Mouse (Mus musculus): Measurements from ENCODE around the gene Kcnb1.

The Kcnb1 gene

GRCm38 (mm10) chr2:167063906-167064496 lies 126.0 kb downstream of the Kcnb1 start:
- peak in 1 of 2 experiments; percentile 58 for DNase-seq (ENCODE audit: inconsistent age in 2 of 2, low spot score in 1 of 2)

DNA sequence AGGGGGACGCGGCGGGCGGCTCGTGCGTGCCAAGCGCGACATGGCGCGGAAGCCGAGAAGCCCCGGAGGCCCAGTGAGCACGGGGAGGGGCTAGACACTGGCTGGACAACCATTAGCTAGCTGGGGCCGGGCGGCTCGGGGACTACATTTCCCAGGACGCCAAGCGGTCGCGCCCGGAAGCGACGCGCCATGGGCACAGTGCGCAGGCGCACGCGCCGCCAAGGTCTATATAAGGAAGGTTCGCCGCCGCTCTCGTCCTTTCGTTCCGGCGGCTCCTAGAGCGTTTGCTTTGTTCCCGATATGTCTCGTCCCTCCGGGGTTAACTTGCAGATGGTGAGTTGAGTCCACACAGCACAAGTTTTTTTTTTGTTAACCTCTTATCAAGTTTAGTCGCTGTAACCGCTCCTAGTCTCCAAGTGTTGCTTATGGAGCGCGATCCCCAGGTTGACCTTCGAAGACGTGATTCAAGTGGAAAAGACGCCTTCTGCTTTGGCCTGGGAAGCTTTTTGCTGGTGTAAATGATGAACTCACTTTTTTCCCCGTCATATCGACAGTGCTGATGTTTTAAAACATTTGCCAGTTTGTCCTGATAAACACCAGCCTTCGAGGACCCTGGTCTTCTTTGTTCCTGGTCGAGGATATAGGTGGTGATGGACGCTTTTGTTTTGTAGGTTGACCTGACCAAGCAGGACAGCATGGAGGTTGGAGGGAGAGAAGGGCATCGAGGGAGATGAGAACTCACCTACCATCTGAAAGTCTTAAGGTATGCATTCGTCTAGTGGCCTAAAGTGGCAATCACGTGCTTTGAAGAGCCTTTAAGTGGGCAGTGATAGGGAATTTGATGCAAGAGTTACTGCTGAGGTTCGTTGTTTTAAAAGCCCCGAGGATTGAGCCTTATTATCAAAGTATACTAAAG lies 126.7 kb downstream of the Kcnb1 start, which contains the start of gene Znfx1:
TSS of gene Znfx1 (minus strand) at position 51 of the 916 bp plus-strand sequence.
- DNase-seq (ENCODE audit: inconsistent age in 2 of 2, low spot score in 1 of 2) = peak; percentile 98 to 100

DNA sequence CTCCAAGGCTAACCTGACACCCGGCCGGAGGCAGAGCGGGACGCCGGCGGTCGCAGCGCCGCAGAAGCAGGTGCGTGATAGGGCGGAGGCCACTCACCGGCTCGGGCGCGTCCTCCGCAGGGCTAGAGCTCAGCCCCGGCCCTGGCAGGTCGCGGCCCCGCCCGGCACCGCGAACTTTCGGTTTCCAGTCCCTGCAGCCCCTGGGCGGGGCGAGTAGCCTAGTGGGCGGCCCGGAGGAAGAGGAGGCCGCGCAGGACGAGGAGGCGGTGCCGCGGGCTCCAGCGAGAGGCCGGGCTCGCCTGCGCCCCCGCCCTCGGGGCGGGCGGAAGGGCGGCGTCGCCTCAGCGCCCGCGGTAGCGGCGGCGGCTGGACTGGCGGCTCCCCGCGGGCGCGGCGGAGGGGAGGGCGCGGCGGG lies 127.5 kb downstream of the Kcnb1 start:
- peak; percentile 98 for DNase-seq (ENCODE audit: inconsistent age in 2 of 2, low spot score in 1 of 2)

DNA sequence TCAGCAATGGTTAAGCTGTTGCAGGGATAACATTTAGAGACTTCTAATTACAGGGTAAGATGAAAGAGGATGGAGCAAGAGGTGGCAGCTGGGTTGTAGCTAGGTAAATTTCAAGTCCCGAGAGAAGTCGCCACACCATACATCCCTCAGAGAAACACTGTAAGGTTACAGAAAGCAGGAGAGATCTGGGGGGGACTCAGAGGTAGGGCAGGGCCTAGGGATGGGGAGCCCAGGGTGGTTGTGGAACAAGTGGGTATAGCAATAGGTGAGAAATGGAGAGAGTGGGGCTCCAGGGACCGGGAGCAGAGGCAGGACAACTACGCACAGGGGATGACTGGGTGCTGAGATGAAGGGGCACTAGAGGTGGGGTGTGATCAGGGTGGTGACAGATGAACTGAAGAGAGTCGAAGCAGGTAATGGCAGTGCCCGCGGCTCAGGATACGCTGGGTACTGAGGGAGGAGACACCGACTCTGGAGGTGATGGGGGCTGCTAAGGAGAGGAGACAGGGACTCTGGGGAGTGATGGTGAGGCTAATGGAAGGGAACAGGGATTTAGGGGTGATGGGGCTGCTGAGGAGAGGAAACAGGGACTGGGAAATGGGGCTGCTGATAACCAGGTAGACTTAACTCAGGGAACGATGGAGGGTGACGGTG lies 128.4 kb downstream of the Kcnb1 start:
- peak; percentile 43 to 76 for DNase-seq (ENCODE audit: inconsistent age in 2 of 2, low spot score in 1 of 2)

DNA sequence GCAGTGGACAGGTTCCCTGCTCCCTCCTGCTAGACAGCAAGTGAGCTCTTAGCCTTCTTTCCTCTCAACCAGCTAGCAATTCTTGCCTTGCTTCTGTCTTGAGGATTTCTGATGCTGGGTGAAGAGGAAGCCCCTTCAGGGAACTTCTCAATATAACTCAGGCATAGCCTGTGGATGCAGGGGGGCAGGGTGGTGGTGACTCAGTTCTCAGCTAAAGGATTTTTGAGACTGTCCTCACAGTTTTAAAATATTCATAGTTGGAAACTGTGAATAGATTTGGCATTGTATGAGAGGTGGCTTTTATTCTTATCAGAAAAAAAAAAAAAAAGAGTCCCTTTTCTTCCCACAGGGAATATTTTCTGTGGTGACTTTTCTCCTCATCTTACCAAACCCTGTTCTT lies 129.2 kb downstream of the Kcnb1 start:
- DNase-seq (ENCODE audit: inconsistent age in 2 of 2, low spot score in 1 of 2) = no peak

GRCm38 (mm10) chr2:167060360-167060759 lies 129.6 kb downstream of the Kcnb1 start:
- no peak for DNase-seq (ENCODE audit: inconsistent age in 2 of 2, low spot score in 1 of 2)

DNA sequence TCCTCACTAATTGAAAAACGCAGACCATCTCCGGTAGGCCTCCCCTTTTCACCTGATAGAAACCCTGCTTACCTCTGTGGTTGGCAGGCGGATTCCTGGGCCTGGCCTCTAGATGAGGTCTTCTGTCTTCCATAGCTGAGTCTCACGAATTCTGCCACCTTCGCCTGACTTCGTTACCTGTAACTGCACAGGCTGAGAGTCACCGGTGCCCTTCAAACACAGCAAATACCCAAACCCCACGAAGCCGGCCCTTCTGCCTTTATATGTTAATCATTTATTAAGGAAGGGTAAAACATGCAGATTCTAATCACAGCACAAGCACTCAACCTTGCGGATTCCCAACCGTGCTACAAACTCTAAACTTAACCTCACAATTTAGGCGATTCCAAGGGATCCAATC lies 130.0 kb downstream of the Kcnb1 start:
- no peak for DNase-seq (ENCODE audit: inconsistent age in 2 of 2, low spot score in 1 of 2)

DNA sequence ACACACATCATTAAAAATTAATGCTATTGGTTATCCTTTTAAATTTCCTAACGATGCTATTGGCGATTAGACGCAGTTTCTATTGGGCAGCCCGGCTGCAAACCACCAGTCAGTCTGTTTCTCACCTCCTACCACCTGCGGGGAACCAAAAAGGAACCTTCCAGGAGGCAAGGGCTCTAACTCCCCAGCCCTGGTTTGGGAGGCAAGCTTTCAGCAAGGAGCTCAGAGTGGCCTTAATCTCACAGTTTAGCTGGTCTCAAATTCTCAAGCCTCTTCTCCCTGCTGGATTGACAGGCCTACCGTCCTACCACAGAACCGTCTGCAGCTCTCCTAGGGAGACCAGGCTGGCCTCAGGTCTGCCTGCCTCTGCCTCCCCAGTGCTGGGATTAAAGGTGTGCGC lies 130.4 kb downstream of the Kcnb1 start:
- DNase-seq (ENCODE audit: inconsistent age in 2 of 2, low spot score in 1 of 2) = no peak

DNA sequence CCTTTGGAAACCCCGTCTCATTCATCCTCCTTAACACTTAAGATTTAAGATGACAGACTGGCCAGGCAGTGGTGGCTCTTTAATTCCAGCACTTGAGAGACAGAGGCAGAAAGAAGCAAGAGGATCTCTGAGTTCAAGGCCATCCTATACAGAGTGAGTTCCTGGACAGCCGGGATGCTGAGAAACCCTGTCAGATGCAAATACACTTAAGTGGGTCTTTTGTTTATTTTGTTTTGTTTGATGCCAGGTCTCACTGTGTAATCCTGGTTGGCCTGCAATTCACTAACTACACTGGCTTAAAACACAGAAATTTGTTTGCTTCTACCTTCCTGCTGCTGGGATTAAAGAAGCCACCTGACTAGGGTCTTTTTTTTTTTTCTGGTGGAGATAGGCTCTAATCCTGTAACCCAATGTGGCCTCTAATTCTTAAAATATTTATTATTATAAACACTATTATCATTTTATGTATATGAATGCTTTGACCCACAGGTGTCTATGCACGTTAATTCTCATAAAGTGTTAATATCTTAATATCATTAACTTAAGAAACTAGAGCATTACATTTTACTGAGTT lies 131.1 kb downstream of the Kcnb1 start:
- no peak for DNase-seq (ENCODE audit: inconsistent age in 2 of 2, low spot score in 1 of 2)

DNA sequence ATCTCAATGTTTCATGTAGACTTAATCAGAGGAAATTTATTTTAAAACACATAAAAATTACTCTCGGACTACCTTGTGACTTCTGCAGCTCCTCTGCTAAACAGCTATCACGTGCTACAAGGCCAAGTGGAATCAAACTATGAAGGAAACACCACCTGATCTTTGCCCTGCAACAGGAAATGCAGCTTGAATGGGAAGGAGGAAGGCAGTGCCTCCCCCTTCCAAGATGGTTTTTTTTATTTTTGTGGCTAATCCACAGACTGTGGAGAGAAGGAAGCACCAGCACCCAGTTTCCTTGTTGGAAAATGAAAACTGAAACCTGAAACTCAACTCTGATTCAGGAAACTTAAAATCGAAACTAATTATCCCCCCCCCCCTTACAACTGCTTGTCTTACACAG lies 131.8 kb downstream of the Kcnb1 start:
- peak in 1 of 2 experiments; percentile 64 for DNase-seq (ENCODE audit: inconsistent age in 2 of 2, low spot score in 1 of 2)

DNA sequence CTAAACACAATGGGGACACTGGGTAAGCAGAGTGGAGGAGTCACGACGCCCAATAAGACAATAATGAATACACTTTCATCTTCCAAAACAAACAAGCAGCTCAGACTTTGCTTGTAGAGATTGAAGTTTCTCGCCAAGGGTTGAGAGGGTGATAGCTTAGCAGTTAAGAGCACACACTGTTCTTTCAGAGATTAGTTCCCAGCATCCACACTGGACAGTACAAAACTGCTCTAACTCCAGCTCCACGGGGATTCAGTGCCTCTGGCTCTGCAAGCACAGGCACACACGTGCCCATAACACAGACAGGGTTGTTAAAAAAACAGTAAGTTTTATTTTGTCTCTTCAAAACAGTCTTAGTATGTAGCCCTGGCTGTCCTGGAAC lies 133.0 kb downstream of the Kcnb1 start:
- no peak for DNase-seq (ENCODE audit: inconsistent age in 2 of 2, low spot score in 1 of 2)

DNA sequence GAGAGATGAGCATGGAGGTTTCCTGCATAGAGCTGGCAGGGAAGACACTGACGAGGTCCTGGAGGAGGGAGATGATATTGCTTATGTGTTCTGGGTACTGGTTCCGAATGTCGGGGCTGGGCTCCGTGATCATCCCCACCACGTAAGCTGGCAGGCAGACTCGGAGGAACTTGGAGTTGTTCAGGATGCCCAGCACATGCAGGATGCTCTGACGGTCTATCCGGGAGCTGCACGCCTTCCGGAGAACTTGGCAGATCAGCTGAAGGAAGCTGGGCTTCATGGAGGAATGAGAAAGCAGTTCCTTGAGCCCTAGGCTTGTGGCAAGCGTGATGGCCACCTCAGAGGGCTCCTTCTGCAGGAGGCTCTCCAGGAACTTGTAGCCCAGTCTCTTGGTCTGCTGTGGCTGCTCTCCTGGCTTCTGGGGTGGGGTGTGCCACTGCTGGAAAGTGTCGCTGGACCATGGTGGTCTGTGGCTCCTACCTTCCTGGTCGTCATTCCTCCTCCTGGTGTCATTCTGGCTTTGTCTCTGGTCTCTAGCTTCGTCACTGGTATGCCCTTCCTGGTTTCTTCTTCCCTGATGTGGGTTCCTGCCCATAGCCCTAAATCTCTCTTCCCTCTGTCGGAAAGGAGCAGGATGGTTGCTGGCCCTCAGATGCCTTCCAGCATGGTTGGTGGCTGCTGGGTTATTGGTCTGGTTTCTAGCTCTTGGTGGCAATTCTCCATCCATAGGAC lies 133.6 kb downstream of the Kcnb1 start:
- peak in 1 of 2 experiments; percentile 30 for DNase-seq (ENCODE audit: inconsistent age in 2 of 2, low spot score in 1 of 2)

- peak; percentile 68 to 76 for DNase-seq (ENCODE audit: inconsistent age in 2 of 2, low spot score in 1 of 2)
These were observed 134.6 kb downstream of the Kcnb1 start for GRCm38 (mm10) chr2:167055386-167055785.

DNA sequence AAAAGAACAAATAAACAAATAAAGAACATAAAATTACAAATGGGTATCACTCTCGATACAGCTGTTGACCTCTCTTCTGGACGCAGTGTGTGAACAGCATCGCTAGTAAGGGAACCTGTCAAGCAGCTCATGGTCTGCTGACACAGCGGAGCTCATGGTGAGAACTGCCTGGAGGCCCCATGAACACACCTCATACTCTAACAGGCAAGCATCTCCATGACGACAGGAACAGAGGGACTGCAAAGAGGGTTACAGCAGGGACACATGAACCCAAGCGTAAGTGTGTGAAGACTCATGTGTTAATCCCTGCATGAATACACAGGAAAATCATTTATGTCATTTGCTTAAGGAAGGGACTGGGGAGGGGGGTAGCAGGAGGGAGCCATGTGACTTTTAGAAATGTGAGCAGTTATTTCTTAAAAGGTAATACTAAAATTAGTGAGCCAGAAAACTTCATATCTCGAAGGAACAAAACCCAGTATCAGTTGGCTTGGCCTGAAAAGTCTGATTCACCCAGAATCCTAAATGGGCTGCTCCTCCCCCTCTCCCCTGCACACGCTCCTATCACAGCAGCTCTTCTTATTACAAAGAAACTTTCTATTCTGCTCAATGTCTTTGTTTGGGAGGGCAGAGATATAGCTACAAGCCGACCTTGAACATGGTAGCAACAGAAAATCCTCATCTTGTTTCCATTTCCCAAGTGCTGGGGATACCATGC lies 136.7 kb downstream of the Kcnb1 start:
- peak in 1 of 2 experiments; percentile 39 for DNase-seq (ENCODE audit: inconsistent age in 2 of 2, low spot score in 1 of 2)

DNA sequence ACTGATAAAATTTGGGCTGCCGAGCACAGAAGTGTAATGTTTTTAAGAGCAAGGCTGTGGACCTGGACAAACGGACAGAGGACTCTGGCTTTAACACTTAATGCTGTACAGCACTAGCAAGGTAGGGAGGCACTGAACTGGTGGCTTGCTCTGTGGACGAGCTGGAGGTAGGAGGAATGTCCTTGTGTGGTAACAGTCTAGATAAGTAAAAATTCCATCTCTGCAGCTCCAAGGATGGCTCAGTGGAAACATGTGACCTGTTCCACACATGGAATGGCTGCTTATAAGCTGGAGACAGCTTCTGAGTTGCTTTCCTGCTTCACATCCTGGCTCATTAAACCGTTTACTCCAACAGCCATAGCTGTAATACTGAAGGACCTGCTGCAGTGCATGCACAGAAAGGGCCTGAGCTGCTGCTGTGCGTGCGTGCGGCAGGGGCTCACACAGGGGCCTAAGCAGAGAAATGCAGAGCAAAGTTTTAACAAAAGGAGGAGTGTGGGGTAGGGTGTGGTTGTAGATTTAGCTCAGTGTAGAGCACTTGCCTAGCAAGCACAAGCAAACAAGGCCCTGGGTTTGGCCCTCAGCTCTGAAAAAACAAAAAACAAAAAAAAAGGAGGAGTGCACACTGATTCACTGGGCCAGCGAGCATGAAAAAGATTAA lies 141.1 kb downstream of the Kcnb1 start:
- peak in 1 of 2 experiments; percentile 47 for DNase-seq (ENCODE audit: inconsistent age in 2 of 2, low spot score in 1 of 2)

DNA sequence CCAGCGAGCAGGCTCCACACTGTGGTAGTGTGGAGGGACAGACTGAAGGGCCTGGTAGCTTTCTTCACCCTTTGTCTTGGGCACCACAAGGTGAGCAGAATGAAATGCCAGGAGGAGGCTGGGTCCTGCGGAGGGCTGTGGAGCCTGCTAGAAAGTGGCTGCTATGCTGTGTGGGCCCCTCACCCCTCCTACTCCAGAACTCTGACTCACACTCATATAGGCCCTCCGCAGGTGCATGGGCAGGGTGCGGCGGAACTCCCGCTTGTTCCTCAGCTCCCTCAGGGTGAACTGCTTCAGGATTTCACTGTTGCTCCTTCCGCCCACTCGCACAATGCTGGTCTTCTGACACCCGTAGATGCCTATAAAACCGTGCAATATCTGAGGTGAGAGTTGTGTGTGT lies 141.7 kb downstream of the Kcnb1 start:
- no peak for DNase-seq (ENCODE audit: inconsistent age in 2 of 2, low spot score in 1 of 2)
